Mouse (Mus musculus) neural tube, embryonic 15.5 days (tissue): Measurements from ENCODE around the gene Anapc7. TPM values are rescaled to one million over a fixed set of nuclear protein-coding genes. Genes with fewer than 3 reads are reported as not detected.

Source experiments
- ATAC-seq: fragments of 200-750 bp; cut with Nextera tagmentation; 2 replicates; pipeline ENCODE4 v1.8.0; 2017; ENCODE audit warnings: mild to moderate bottlenecking, moderate TSS enrichment, moderate library complexity; ENCODE audit not compliant: low FRiP score
- H3K27ac ChIP-seq: fragments of 300-500 bp; sonication (generic); replicated peaks from 2 replicates; pipeline ENCODE4 v1.5.1; 2015; ENCODE audit warnings: mild to moderate bottlenecking, inconsistent platforms
- H3K27me3 ChIP-seq: fragments of 300-500 bp; sonication (generic); replicated peaks from 2 replicates; pipeline ENCODE4 v1.6.1; 2015; ENCODE audit warnings: inconsistent platforms
- H3K36me3 ChIP-seq: fragments of 300-500 bp; sonication (generic); 2 replicates; pipeline ENCODE4 v1.6.1; 2015; ENCODE audit warnings: inconsistent platforms
- H3K4me1 ChIP-seq: fragments of 300-500 bp; sonication (generic); 2 replicates; pipeline ENCODE4 v1.6.1; 2015; ENCODE audit warnings: inconsistent platforms
- H3K4me2 ChIP-seq: fragments of 300-500 bp; sonication (generic); 2 replicates; pipeline ENCODE4 v1.6.1; 2015; ENCODE audit warnings: inconsistent platforms, mild to moderate bottlenecking, moderate library complexity
- H3K4me3 ChIP-seq: fragments of 300-500 bp; sonication (generic); replicated peaks from 2 replicates; pipeline ENCODE4 v1.5.1; 2015; ENCODE audit warnings: mild to moderate bottlenecking, inconsistent platforms
- H3K9ac ChIP-seq: fragments of 300-500 bp; sonication (generic); replicated peaks from 2 replicates; pipeline ENCODE4 v1.6.1; 2015; ENCODE audit warnings: mild to moderate bottlenecking, inconsistent platforms
- H3K9me3 ChIP-seq: fragments of 300-500 bp; sonication (generic); replicated peaks from 2 replicates; pipeline ENCODE4 v1.6.1; 2016; ENCODE audit warnings: inconsistent platforms
- WGBS: fragments of 180-500 bp; shearing (Covaris S2); methylation state at CpG from one replicate; pipeline ENCODE4 v1.1.7; 2015; ENCODE audit warnings: mixed read lengths; 5-methylcytosine and 5-hydroxymethylcytosine counted together
- polyA plus RNA-seq: library from polyadenylated mRNA; unstranded; fragments of >200 nt; fragmentation: Nextera tagmentation; extraction: Ambion mirVana; gene quantifications from 2 replicates; pipeline ENCODE4 v1.2.1, GENCODE M21; 2015

Gene Anapc7
- polyA plus RNA-seq, 1 experiment from 2014 or later, result 47.5 TPM

DNA sequence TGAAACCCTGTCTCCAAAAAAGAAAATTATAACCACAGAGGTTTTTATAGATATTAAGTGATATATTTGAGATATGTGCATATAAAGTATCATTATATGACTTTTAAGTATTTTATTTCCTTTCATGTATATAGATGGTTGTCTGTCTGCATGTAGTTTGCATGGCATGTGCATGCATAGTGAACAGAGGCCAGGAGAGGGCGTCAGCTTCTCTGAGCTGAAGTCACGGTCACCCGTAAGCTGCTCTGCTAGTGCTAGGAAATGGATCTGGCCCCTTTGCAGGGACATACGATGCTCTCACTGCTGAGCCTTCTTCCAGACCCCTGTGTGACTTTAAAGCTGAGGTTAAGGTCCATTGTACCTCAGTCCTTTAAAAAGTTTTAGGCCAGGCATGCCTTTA lies 13.0 kb downstream of the Anapc7 start:
- no peaks in the 10 kb centered on the region for H3K4me1 ChIP-seq
- H3K36me3 ChIP-seq, result peaks cover 94% of the 10 kb centered on the region
- no peak overlapping the region for H3K4me2 ChIP-seq
- 0 out of 2 replicates have a peak, but pooled peaks cover 3% of the 10 kb centered on the region for H3K9me3 ChIP-seq
- H3K9ac ChIP-seq, result no peak overlapping the region
- no peaks in the 10 kb centered on the region for H3K27me3 ChIP-seq
- H3K27ac ChIP-seq, result no peak overlapping the region
- no peak for ATAC-seq
- WGBS, result 84% methylated on average over 4 of the region's 4 CpGs
- H3K4me3 ChIP-seq, result no peak overlapping the region

DNA sequence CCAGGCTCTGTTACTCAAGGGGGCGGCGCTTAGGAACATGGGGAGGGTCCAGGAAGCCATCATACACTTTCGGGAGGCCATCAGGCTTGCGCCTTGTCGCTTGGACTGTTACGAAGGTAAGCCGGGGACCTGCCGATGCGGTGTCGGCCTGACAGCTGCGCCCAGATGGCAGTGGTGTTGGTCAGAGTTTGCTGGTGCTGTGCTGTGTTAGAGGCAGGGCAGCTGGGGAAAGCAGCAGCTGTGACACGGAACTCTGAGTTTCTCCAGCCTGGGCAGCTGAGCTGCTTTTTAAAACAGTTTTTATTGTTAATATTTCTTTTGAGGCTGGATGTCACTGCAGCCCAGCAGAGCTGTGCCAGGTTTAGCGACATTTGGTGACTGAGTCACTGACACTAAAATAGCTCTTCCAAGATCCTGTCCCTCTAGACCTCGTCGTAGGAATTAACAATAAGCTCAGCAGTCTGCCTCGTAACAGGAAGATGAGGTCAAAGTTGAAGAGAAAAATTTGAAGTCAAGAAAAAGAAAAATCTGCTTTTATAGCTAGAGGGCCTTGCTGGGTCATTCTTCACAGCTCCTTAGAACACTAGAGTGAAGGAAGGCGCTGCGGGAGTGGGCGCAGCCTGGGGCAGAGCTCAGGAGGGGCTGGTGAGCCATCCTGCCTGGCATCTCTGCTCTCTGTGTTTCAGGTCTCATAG lies 18.1 kb downstream of the Anapc7 start:
- Histone ChIP-seq H3K27ac (no peak overlapping the region), H3K4me2 (no peak overlapping the region), H3K27me3 (no peaks in the 10 kb centered on the region), H3K36me3 (peaks cover 96% of the 10 kb centered on the region), H3K9me3 (0 out of 2 replicates have a peak, but pooled peaks cover 3% of the 10 kb centered on the region), H3K4me3 (no peak overlapping the region), H3K9ac (no peak overlapping the region), H3K4me1 (no peaks in the 10 kb centered on the region)
- 89% methylated on average over 19 of the region's 19 CpGs for WGBS
- no peak for ATAC-seq

DNA sequence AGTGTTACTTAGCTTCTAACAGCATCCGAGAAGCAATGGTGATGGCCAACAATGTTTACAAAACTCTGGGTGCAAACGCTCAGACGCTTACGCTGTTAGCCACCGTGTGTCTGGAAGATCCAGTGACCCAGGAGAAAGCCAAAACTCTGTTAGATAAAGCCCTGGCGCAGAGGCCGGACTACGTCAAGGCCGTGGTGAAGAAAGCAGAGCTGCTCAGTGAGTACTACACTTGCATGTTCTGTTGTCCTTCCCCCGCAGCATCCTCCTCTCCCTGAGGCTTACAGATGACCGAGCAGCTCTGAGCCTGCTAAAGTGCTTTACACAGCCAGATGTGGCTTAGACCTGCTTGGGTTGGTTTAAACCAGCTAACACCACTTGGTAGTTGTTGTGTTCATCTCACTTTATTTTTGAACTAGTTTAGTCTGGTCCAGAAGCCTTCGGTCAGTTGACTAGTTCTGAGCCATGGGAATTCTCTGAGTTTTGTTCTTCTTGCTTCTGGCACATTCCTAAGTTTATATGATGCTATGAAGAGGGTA lies 18.7 kb downstream of the Anapc7 start:
- Histone ChIP-seq H3K36me3 (peaks cover 96% of the 10 kb centered on the region), H3K27me3 (no peaks in the 10 kb centered on the region), H3K4me2 (no peak overlapping the region), H3K4me1 (no peaks in the 10 kb centered on the region), H3K9me3 (0 out of 2 replicates have a peak, but pooled peaks cover 3% of the 10 kb centered on the region), H3K4me3 (no peak overlapping the region), H3K27ac (no peak overlapping the region), H3K9ac (no peak overlapping the region)
- no peak for ATAC-seq
- 95% methylated on average over 12 of the region's 12 CpGs for WGBS

DNA sequence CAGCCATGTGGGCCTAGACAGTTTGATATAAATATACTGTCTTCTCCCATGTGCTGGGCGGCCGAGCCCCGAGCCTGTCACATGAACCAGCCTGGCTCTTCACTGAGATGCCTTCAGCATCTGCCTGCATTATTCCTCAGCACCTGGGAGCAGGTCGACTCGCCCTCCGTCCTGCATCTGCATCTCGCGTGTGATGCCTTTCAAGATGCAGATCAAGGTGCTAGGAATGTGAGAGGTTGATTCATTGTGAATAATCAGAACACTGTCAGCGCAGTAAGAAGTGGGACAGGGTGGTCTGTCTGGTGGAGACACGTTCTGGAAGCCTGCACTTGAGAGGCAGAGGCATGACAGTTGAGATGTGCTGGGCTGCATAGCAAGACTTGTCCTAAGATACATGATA lies 23.0 kb downstream of the Anapc7 start:
- ATAC-seq, result no peak
- Histone ChIP-seq H3K4me1 (no peaks in the 10 kb centered on the region), H3K27ac (no peak overlapping the region), H3K4me3 (no peak overlapping the region), H3K4me2 (no peak overlapping the region), H3K36me3 (peaks cover 73% of the 10 kb centered on the region), H3K27me3 (no peaks in the 10 kb centered on the region), H3K9ac (no peak overlapping the region), H3K9me3 (no peaks in the 10 kb centered on the region)
- WGBS, result 94% methylated on average over 10 of the region's 10 CpGs

DNA sequence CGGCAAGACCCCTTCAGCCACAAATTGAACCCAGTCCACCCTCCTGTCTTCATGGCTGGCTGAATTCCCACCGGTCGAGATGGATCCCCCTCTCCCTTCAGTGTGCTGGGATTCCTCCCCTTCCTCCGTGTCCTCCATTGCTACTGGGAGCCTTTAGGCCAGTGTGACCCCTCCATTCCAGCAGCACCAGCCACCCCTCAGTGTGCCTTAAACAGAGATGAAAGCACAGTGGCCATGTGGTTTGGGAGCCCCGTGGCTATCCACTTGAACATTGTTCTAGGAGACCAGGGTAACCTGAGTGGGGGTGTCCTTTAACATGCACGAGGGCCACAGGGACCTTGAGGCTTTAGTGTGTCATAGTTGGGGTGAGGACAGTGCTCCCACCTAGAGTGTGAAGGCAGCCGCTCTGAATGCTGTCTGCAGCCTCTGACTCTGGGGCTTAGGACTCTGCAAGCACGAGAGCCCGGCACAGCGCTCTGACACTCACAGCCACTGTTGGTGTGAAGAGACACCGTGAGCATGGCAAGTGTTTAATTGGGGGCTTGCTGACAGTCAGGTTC lies 23.6 kb downstream of the Anapc7 start:
- H3K36me3 ChIP-seq, result peaks cover 66% of the 10 kb centered on the region
- H3K4me3 ChIP-seq, result no peak overlapping the region
- H3K9ac ChIP-seq, result no peak overlapping the region
- 92% methylated on average over 11 of the region's 11 CpGs for WGBS
- ATAC-seq, result no peak
- H3K27ac ChIP-seq, result no peak overlapping the region
- no peaks in the 10 kb centered on the region for H3K27me3 ChIP-seq
- no peak overlapping the region for H3K4me2 ChIP-seq
- H3K4me1 ChIP-seq, result no peaks in the 10 kb centered on the region
- H3K9me3 ChIP-seq, result no peaks in the 10 kb centered on the region

DNA sequence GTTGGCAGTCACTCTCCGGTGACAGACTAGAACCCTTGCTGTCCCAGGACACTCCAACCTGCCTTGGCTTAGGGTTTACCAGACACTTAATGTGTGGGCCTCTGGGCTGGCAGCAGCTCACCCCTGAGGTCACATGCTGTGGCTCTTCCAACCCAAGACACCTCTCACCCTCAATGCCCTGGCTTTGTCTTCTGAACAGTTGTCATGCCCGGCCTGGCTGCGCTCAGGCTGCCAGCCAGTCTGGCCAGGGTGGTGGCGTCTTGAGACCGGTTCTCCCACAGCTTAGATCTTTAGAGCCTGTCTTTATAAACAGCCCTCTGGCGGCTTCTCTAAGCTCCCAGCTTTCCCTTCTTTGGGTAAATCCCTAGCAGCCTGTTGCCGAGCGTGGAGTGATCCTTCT lies 26.4 kb downstream of the Anapc7 start:
- Histone ChIP-seq H3K27me3 (no peaks in the 10 kb centered on the region), H3K36me3 (peaks cover 52% of the 10 kb centered on the region), H3K9ac (no peak overlapping the region), H3K4me3 (no peak overlapping the region), H3K4me2 (no peak overlapping the region), H3K4me1 (no peaks in the 10 kb centered on the region), H3K9me3 (no peaks in the 10 kb centered on the region), H3K27ac (no peak overlapping the region)
- 89% methylated on average over 8 of the region's 8 CpGs for WGBS
- no peak for ATAC-seq

DNA sequence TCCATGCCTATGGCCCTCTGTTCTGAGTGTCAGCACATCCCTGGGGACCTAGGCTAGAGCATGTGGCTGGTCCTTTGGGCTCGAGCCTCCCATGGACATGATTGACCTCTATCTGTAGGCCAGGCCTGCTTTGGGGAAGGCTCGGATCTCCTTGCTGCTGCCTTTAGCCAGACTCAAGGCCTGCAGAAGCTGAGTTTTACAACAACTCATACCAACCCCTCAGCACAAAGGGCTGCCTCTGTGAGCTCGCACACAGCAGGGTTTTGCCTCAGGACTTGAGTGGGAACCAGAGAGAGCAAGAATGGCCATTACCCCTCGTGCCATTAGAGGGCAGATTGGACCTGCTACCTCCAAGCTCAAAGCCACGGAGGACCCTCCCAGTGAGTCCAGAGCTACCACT lies 27.4 kb downstream of the Anapc7 start:
- WGBS, result 79% methylated on average over 5 of the region's 5 CpGs
- Histone ChIP-seq H3K4me2 (no peak overlapping the region), H3K27ac (no peak overlapping the region), H3K27me3 (no peaks in the 10 kb centered on the region), H3K4me3 (no peak overlapping the region), H3K4me1 (no peaks in the 10 kb centered on the region), H3K9me3 (no peaks in the 10 kb centered on the region), H3K9ac (no peak overlapping the region), H3K36me3 (peaks cover 52% of the 10 kb centered on the region)
- ATAC-seq, result no peak

DNA sequence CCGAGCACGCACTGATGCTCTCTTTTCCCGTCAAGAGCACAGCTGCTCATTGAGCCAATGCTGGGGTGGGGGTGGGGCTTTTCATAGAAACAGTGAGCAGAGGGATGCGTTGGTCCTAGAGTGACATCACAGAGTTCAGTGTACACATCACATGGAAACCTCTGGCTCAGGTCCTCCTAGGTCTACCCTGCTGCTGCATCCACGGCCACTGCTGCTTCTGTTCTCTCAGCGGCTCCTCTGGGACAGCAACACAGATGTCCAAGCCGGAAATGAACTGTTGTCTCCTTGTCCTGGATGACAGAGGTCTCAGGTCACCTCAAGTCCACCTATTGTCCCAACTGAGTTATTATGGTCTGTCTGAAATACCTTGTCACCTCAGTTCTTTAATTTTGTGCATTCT lies 28.5 kb downstream of the Anapc7 start:
- WGBS, result 26% methylated on average over 7 of the region's 7 CpGs

DNA sequence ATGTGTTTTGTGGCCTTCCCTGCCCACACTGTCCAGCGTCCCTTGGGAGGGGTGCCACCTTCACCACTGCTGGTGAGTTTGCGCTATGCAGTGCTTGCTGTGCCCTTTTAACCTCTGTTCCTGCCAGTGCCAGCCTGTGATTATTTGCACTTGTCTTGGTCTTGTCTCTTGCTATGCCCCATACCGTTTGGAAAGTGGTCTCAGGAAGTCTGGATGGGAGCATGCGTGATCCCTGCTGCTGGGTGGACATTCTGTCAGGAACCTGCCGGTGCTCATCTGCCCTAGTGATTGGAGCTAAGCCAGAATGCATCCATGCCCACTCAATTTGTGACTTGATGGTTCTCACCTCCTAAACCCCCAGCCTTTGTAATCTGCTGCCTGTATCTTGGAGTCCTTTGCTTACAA lies 29.4 kb downstream of the Anapc7 start:
- H3K4me2 ChIP-seq, result no peak overlapping the region
- H3K36me3 ChIP-seq, result peaks cover 52% of the 10 kb centered on the region
- H3K27me3 ChIP-seq, result no peaks in the 10 kb centered on the region
- no peak for ATAC-seq
- H3K4me3 ChIP-seq, result no peak overlapping the region
- 69% methylated on average over 5 of the region's 5 CpGs for WGBS
- 0 out of 2 replicates have a peak overlapping the region, but pooled peaks have one; percentile 9 for H3K27ac ChIP-seq
- no peaks in the 10 kb centered on the region for H3K9me3 ChIP-seq
- H3K9ac ChIP-seq, result no peak overlapping the region
- no peaks in the 10 kb centered on the region for H3K4me1 ChIP-seq

More for the DNA sequence above, 28.5 kb downstream of the Anapc7 start:
- no peaks in the 10 kb centered on the region for H3K9me3 ChIP-seq
- H3K4me2 ChIP-seq, result no peak overlapping the region
- H3K27me3 ChIP-seq, result no peaks in the 10 kb centered on the region
- no peak overlapping the region for H3K9ac ChIP-seq
- H3K4me3 ChIP-seq, result no peak overlapping the region
- H3K27ac ChIP-seq, result no peak overlapping the region
- H3K36me3 ChIP-seq, result peaks cover 52% of the 10 kb centered on the region
- no peak for ATAC-seq
- no peaks in the 10 kb centered on the region for H3K4me1 ChIP-seq

DNA sequence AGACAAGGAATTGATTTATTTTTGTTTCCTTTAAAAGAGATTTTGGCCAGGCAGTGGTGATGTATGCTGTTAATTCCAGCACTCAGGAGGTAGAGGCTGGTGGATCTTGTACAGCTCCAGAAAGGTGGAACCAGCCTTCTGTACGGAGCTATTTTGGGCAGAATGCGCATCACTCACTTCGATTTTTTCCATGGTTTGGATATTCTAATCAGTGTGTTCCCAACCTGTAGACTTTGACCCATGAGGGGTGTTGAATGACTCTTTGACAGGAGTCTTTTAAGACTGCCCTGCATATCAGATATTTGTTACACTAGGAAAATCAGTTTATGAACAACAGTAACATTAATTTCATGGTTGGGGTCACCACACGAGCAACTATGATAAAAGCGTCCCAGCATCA lies 29.8 kb downstream of the Anapc7 start:
- H3K27me3 ChIP-seq, result no peaks in the 10 kb centered on the region
- H3K9me3 ChIP-seq, result no peaks in the 10 kb centered on the region
- no peak overlapping the region for H3K4me2 ChIP-seq
- no peak overlapping the region for H3K4me3 ChIP-seq
- 0 out of 2 replicates have a peak overlapping the region, but pooled peaks have one; percentile 9 for H3K27ac ChIP-seq
- ATAC-seq, result no peak
- WGBS, result 88% methylated on average over 5 of the region's 5 CpGs
- H3K4me1 ChIP-seq, result no peaks in the 10 kb centered on the region
- H3K9ac ChIP-seq, result no peak overlapping the region
- peaks cover 52% of the 10 kb centered on the region for H3K36me3 ChIP-seq

DNA sequence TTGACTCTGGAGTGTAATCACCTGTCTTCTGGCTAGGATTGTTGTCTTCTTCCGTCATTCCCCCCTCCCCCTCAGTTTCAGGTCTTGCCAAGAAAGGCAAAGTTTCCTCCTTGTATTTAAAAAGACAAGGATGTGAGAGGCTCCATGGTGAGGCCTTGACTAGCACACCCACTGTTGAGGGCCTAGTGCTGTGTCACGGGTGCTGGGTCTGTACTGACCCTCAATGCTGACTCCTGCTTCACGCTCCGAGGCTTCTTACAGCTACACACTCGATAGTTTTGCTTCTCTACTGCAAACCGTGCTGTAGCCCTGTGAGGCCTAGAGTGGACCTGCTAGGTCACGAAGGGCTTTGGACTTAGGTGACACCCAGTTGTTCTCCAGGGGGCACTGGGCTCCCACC lies 30.7 kb downstream of the Anapc7 start:
- no peak overlapping the region for H3K27ac ChIP-seq
- no peak overlapping the region for H3K4me3 ChIP-seq
- 85% methylated on average over 7 of the region's 7 CpGs for WGBS
- peaks cover 58% of the 10 kb centered on the region for H3K36me3 ChIP-seq
- no peak for ATAC-seq
- H3K4me1 ChIP-seq, result no peaks in the 10 kb centered on the region
- no peak overlapping the region for H3K9ac ChIP-seq
- no peaks in the 10 kb centered on the region for H3K27me3 ChIP-seq
- H3K9me3 ChIP-seq, result no peaks in the 10 kb centered on the region
- no peak overlapping the region for H3K4me2 ChIP-seq

DNA sequence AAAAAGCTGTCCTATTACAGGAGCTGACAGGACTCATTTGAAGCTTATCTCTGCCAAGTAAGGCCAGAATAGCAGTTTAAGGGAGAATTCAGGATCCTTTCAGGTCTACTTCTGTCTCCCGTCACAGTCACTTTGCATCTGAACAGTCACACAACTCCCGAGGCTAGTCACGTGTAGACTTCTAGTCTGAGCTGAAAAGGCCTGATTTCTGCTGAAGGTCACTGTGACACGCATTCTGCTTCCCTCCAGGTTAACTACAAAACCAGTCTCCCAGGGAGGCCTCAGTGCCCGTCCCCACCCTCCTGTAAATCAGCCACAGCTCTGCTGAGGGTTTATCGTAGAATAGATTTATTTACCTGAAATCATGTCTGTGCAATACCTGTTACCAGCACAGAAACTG lies 31.7 kb downstream of the Anapc7 start:
- H3K36me3 ChIP-seq, result peaks cover 68% of the 10 kb centered on the region
- 76% methylated on average over 6 of the region's 6 CpGs for WGBS
- no peaks in the 10 kb centered on the region for H3K27me3 ChIP-seq
- no peak overlapping the region for H3K4me2 ChIP-seq
- H3K4me1 ChIP-seq, result no peaks in the 10 kb centered on the region
- ATAC-seq, result no peak
- no peak overlapping the region for H3K4me3 ChIP-seq
- no peaks in the 10 kb centered on the region for H3K9me3 ChIP-seq
- no peak overlapping the region for H3K9ac ChIP-seq
- no peak overlapping the region for H3K27ac ChIP-seq
